In genomic region chr14:77448001-77448400, GRCm38 (mm10) we compare ENCODE assay signal across 23 mouse cellular contexts.
DNase-seq lines count a peak whose midpoint lies in the region; ATAC-seq and TF ChIP-seq lines count a peak whose summit lies in the region.
"Had no signal": no experiment of that assay in that cellular context is flagged by ENCODE, and none has a peak within 500 bp of the region (broad histone marks: within the 10 kb centered on the region; RNA-seq: fewer than 3 reads in every experiment).

No protein-coding gene starts in this region.

- H3K27ac ChIP-seq in embryonic facial prominence, embryonic 14.5 days (replicated peaks; ENCODE audit: low read depth, low read length) = no peak overlapping the region
- H3K27ac ChIP-seq in embryonic facial prominence, embryonic 10.5 days (replicated peaks) = no peak overlapping the region
- peak overlapping the region; percentile 15; the same call in 1 of the 2 replicates for H3K27ac ChIP-seq in macrophage
- H3K27ac ChIP-seq: embryonic facial prominence, embryonic 13.5 days; heart, embryonic 10.5 days; hindbrain, embryonic 13.5 days; hindbrain, postnatal 0 days had no signal

- H3K9ac ChIP-seq in embryonic facial prominence, embryonic 14.5 days (ENCODE audit: low read depth, low read length) = no peak overlapping the region
- H3K9ac ChIP-seq: embryonic facial prominence, embryonic 13.5 days; hindbrain, embryonic 13.5 days had no signal

- H3K4me1 ChIP-seq in embryonic facial prominence, embryonic 14.5 days (ENCODE audit: control insufficient read depth, insufficient read depth, low read length) = no peaks in the 10 kb centered on the region
- H3K4me1 ChIP-seq in embryonic facial prominence, embryonic 10.5 days = no peaks in the 10 kb centered on the region
- no peaks in the 10 kb centered on the region for H3K4me1 ChIP-seq in lung, adult 2 months (ENCODE audit: control insufficient read depth, insufficient read depth, low read length)
- H3K4me1 ChIP-seq: embryonic facial prominence, embryonic 13.5 days; hindbrain, embryonic 13.5 days had no signal

- no peaks in the 10 kb centered on the region for H3K36me3 ChIP-seq in embryonic facial prominence, embryonic 14.5 days (ENCODE audit: control insufficient read depth, insufficient read depth, low read length)
- no peaks in the 10 kb centered on the region for H3K36me3 ChIP-seq in embryonic facial prominence, embryonic 10.5 days (replicated peaks)
- H3K36me3 ChIP-seq in macrophage (ENCODE audit: inconsistent target) = no peaks in the 10 kb centered on the region
- H3K36me3 ChIP-seq: embryonic facial prominence, embryonic 13.5 days; G1E; heart, embryonic 10.5 days; hindbrain, embryonic 13.5 days had no signal

- H3K9me3 ChIP-seq in embryonic facial prominence, embryonic 14.5 days (ENCODE audit: control insufficient read depth, low read length) = no peaks in the 10 kb centered on the region
- no peaks in the 10 kb centered on the region for H3K9me3 ChIP-seq in embryonic facial prominence, embryonic 10.5 days
- H3K9me3 ChIP-seq: embryonic facial prominence, embryonic 13.5 days; heart, embryonic 10.5 days; hindbrain, embryonic 13.5 days had no signal

- H3K79me2 ChIP-seq in macrophage (ENCODE audit: inconsistent target) = no peaks in the 10 kb centered on the region

- H3K27me3 ChIP-seq in embryonic facial prominence, embryonic 14.5 days (replicated peaks; ENCODE audit: control insufficient read depth, insufficient read depth, low read length) = no peaks in the 10 kb centered on the region
- H3K27me3 ChIP-seq in embryonic facial prominence, embryonic 10.5 days (replicated peaks; ENCODE audit: low read depth, poor library complexity, severe bottlenecking) = no peaks in the 10 kb centered on the region
- H3K27me3 ChIP-seq: embryonic facial prominence, embryonic 13.5 days; hindbrain, embryonic 13.5 days had no signal

- H3K4me3 ChIP-seq in embryonic facial prominence, embryonic 14.5 days (ENCODE audit: low read depth, low read length) = no peak overlapping the region
- no peak overlapping the region for H3K4me3 ChIP-seq in embryonic facial prominence, embryonic 10.5 days
- H3K4me3 ChIP-seq in lung, adult 2 months (replicated peaks; ENCODE audit: extremely low read depth, low read depth, low read length) = no peak overlapping the region
- H3K4me3 ChIP-seq in macrophage (ENCODE audit: inconsistent target) = no peak overlapping the region
- H3K4me3 ChIP-seq: embryonic facial prominence, embryonic 13.5 days; heart, embryonic 10.5 days; hindbrain, embryonic 13.5 days had no signal

- no peak for TF ChIP-seq POLR2A in lung, adult 2 months (IDR thresholded peaks at IDR 0.05; ENCODE audit: borderline replicate concordance, extremely low read depth, low read depth, low read length)

- 51% methylated on average over 4 of the region's 4 CpGs for WGBS in embryonic facial prominence, embryonic 14.5 days
- 81% methylated on average over 4 of the region's 4 CpGs for WGBS in embryonic facial prominence, embryonic 10.5 days
- WGBS in lung, adult 2 months = 52% methylated on average over 4 of the region's 4 CpGs
- WGBS in macrophage (ENCODE audit: missing documents) = 5% methylated on average over 4 of the region's 4 CpGs

- no peak for ATAC-seq in embryonic facial prominence, embryonic 14.5 days (ENCODE audit: low read depth)
- ATAC-seq in neutrophil, adult 5-6 weeks (ENCODE audit: extremely low read depth, insufficient number of reproducible peaks, low FRiP score, poor library complexity, severe bottlenecking) = peak; percentile 51; the same call in 1 of the 2 replicates
- ATAC-seq: CD4-positive, CD25-positive, alpha-beta regulatory T cell, adult 4 months; forebrain, embryonic 14.5 days; hindbrain, postnatal 0 days had no signal

- no peak for TF ChIP-seq CTCF in lung, adult 2 months (IDR thresholded peaks at IDR 0.05; ENCODE audit: insufficient read depth, low read length)

- peak; percentile 20 for DNase-seq in embryonic facial prominence, embryonic 14.5 days (ENCODE audit: low spot score)
- no peak for DNase-seq in embryonic facial prominence, embryonic 10.5 days (ENCODE audit: low spot score)
- DNase-seq in lung, postnatal 25 days (ENCODE audit: low spot score) = peak; percentile 35
- no peak for DNase-seq in lung, adult 2 months
- no peak for DNase-seq in right cerebral cortex, postnatal 4 days
- DNase-seq in embryo, embryonic 9.5 days (ENCODE audit: extremely low spot score) = no peak
- DNase-seq: adrenal gland, postnatal 25 days; B cell, adult 2 months; cerebellum, adult 2 months; cerebellum, postnatal 10 days; embryo, embryonic 11 days; gastrocnemius, postnatal 36 days; heart, postnatal 10 days; heart, postnatal 4 days had no signal

- no peak overlapping the region for H3K4me2 ChIP-seq in embryonic facial prominence, embryonic 14.5 days (ENCODE audit: low read depth, low read length)
- H3K4me2 ChIP-seq: embryonic facial prominence, embryonic 13.5 days; hindbrain, embryonic 13.5 days had no signal

Comparison
In these comparisons a context has a peak if more than half of its experiments do, and no peak if none do; other contexts are left out.
1. DNase-seq: peak in embryonic facial prominence, embryonic 14.5 days (single experiment) and lung, postnatal 25 days (single experiment); none in embryonic facial prominence, embryonic 10.5 days (single experiment), lung, adult 2 months (single experiment), right cerebral cortex, postnatal 4 days (single experiment) and embryo, embryonic 9.5 days (single experiment).